Mouse (Mus musculus) MEL (cell line): Measurements from ENCODE around the gene Lats2. TPM values are rescaled to one million over a fixed set of nuclear protein-coding genes. Genes with fewer than 3 reads are reported as not detected.

Source experiments
- DNase-seq: peaks from one replicate; pipeline ENCODE4 v3.0.0; 2011; ENCODE audit warnings: low read depth, low spot score
- H3K27ac ChIP-seq: 2 replicates; pipeline ENCODE4 v1.5.1; 2012; ENCODE audit warnings: low read depth, mild to moderate bottlenecking, control low read depth, low read length, moderate library complexity; ENCODE audit not compliant: control insufficient read depth
- H3K27me3 ChIP-seq, 2 experiments: fragments of 150-350 bp in 1 of 2; sonication (generic) in 1 of 2; 2 replicates each; pipeline ENCODE4 v1.6.1; 2012; ENCODE audit warnings: low read length in 2 of 2, mild to moderate bottlenecking in 2 of 2, improper control_type of control experiment in 1 of 2, moderate library complexity in 1 of 2; ENCODE audit not compliant: insufficient read depth in 2 of 2, control insufficient read depth in 1 of 2
- H3K36me3 ChIP-seq, 2 experiments: 2 replicates each; pipeline ENCODE4 v1.6.1; 2012 to 2014; ENCODE audit warnings: low read length in 2 of 2, improper control_type of control experiment in 1 of 2, inconsistent platforms in 1 of 2, mild to moderate bottlenecking in 1 of 2; ENCODE audit not compliant: insufficient read depth in 2 of 2, control insufficient read depth in 1 of 2
- H3K4me1 ChIP-seq, 2 experiments: fragments of 150-350 bp in 1 of 2; sonication (generic) in 1 of 2; 2 replicates each; pipeline ENCODE4 v1.6.1; 2012; ENCODE audit warnings: low read length in 2 of 2, improper control_type of control experiment in 1 of 2, mild to moderate bottlenecking in 1 of 2; ENCODE audit not compliant: insufficient read depth in 2 of 2, control insufficient read depth in 1 of 2
- H3K4me3 ChIP-seq, 2 experiments: fragments of 150-350 bp in 1 of 2; sonication (generic) in 1 of 2; 2 replicates each; pipeline ENCODE4 v1.5.1; 2012; ENCODE audit warnings: low read depth in 2 of 2, low read length in 2 of 2, mild to moderate bottlenecking in 2 of 2, moderate library complexity in 2 of 2, control low read depth in 1 of 2, improper control_type of control experiment in 1 of 2; ENCODE audit not compliant: control insufficient read depth in 1 of 2, insufficient read depth in 1 of 2
- H3K79me2 ChIP-seq: 2 replicates; pipeline ENCODE4 v1.6.1; 2012; ENCODE audit warnings: mild to moderate bottlenecking, low read length, moderate library complexity; ENCODE audit not compliant: control insufficient read depth, poor library complexity, insufficient read depth
- H3K9ac ChIP-seq: 2 replicates; pipeline ENCODE4 v1.6.1; 2012; ENCODE audit warnings: low read depth, mild to moderate bottlenecking, control low read depth, low read length, moderate library complexity; ENCODE audit not compliant: control insufficient read depth, poor library complexity, severe bottlenecking
- H3K9me3 ChIP-seq: fragments of 150-350 bp; sonication (generic); replicated peaks from 2 replicates; pipeline ENCODE4 v1.6.1; 2012; ENCODE audit warnings: mild to moderate bottlenecking, low read length, improper control_type of control experiment, moderate library complexity; ENCODE audit not compliant: insufficient read depth
- BHLHE40 ChIP-seq: IDR thresholded peaks from 2 replicates; pipeline ENCODE4 v1.6.1; 2012; ENCODE audit warnings: low read depth, mild to moderate bottlenecking, inconsistent platforms, low read length, improper control_type of control experiment, borderline replicate concordance
- CHD2 ChIP-seq: IDR thresholded peaks from 2 replicates; pipeline ENCODE4 v1.6.1; 2011; ENCODE audit warnings: low read length, improper control_type of control experiment
- ELF1 ChIP-seq: IDR thresholded peaks from 2 replicates; pipeline ENCODE4 v1.6.1; 2014; ENCODE audit warnings: low read depth, mild to moderate bottlenecking, inconsistent platforms, low read length, improper control_type of control experiment, moderate library complexity
- EP300 ChIP-seq, 2 experiments: IDR thresholded peaks; 2 replicates each; pipeline ENCODE4 v1.6.1; 2011; ENCODE audit warnings: improper control_type of control experiment in 2 of 2, low read length in 2 of 2, low read depth in 1 of 2, mild to moderate bottlenecking in 1 of 2
- ETS1 ChIP-seq: IDR thresholded peaks from 2 replicates; pipeline ENCODE4 v1.6.1; 2012; ENCODE audit warnings: low read depth, mild to moderate bottlenecking, inconsistent platforms, low read length, improper control_type of control experiment, moderate library complexity
- MAFK ChIP-seq: IDR thresholded peaks from 2 replicates; pipeline ENCODE4 v1.6.1; 2011; ENCODE audit warnings: low read depth, mild to moderate bottlenecking, low read length, improper control_type of control experiment, borderline replicate concordance
- MAX ChIP-seq: IDR thresholded peaks from 2 replicates; pipeline ENCODE4 v1.6.1; 2011; ENCODE audit warnings: low read length, improper control_type of control experiment
- MAZ ChIP-seq: IDR thresholded peaks from 2 replicates; pipeline ENCODE4 v1.6.1; 2012; ENCODE audit warnings: low read depth, mild to moderate bottlenecking, inconsistent platforms, low read length, improper control_type of control experiment
- MEF2A ChIP-seq: IDR thresholded peaks from 2 replicates; pipeline ENCODE4 v1.6.1; 2014; ENCODE audit warnings: low read depth, mild to moderate bottlenecking, inconsistent platforms, low read length, improper control_type of control experiment; ENCODE audit not compliant: poor library complexity, insufficient replicate concordance, severe bottlenecking; ENCODE audit errors: extremely low read depth
- MXI1 ChIP-seq: IDR thresholded peaks from 2 replicates; pipeline ENCODE4 v1.6.1; 2011; ENCODE audit warnings: mild to moderate bottlenecking, low read depth, low read length, improper control_type of control experiment
- MYC ChIP-seq: IDR thresholded peaks from 2 replicates; pipeline ENCODE4 v1.6.1; 2011; ENCODE audit warnings: low read depth, mild to moderate bottlenecking, low read length, improper control_type of control experiment, moderate library complexity
- NRF1 ChIP-seq: IDR thresholded peaks from 2 replicates; pipeline ENCODE4 v1.6.1; 2014; ENCODE audit warnings: low read depth, mild to moderate bottlenecking, inconsistent platforms, low read length, improper control_type of control experiment, moderate library complexity; ENCODE audit not compliant: poor library complexity, insufficient read depth, severe bottlenecking
- RCOR1 ChIP-seq: IDR thresholded peaks from 2 replicates; pipeline ENCODE4 v1.6.1; 2012; ENCODE audit warnings: low read depth, mild to moderate bottlenecking, inconsistent platforms, low read length, improper control_type of control experiment
- SMC3 ChIP-seq: IDR thresholded peaks from 2 replicates; pipeline ENCODE4 v1.6.1; 2011; ENCODE audit warnings: low read depth, low read length, improper control_type of control experiment
- TBP ChIP-seq: IDR thresholded peaks from 2 replicates; pipeline ENCODE4 v1.8.0; 2011; ENCODE audit warnings: low read depth, low read length, improper control_type of control experiment
- USF1 ChIP-seq: IDR thresholded peaks from 2 replicates; pipeline ENCODE4 v1.6.1; 2014; ENCODE audit warnings: low read depth, mild to moderate bottlenecking, inconsistent platforms, low read length, improper control_type of control experiment, moderate library complexity
- ZC3H11A ChIP-seq: IDR thresholded peaks from 2 replicates; pipeline ENCODE4 v1.6.1; 2012; ENCODE audit warnings: low read depth, mild to moderate bottlenecking, inconsistent platforms, low read length, improper control_type of control experiment
- ZNF384 ChIP-seq: IDR thresholded peaks from 2 replicates; pipeline ENCODE4 v1.6.1; 2012; ENCODE audit warnings: low read depth, mild to moderate bottlenecking, inconsistent platforms, low read length, improper control_type of control experiment
- polyA plus RNA-seq, 2 experiments: library from polyadenylated mRNA; stranded (reverse) in 1 of 2; unstranded in 1 of 2; fragments of >175 nt in 1 of 2; fragments of >200 nt in 1 of 2; gene quantifications; 2 replicates each; pipeline versions ENCODE4 v1.2.1 to v1.2.4; 2012; ENCODE audit warnings: low replicate concordance in 2 of 2, low read depth in 1 of 2; ENCODE audit not compliant: insufficient read length in 2 of 2, insufficient read depth in 1 of 2, missing spikeins in 1 of 2
- total RNA-seq: library from RNA; depleted of rRNA; stranded (reverse); fragments of 300-350 nt; gene quantifications from 2 replicates; pipeline ENCODE4 v1.2.3, GENCODE M21; 2012

The Lats2 gene
- total and polyA plus RNA-seq, 3 experiments: 1.1 to 2.6 TPM; not detected in 1

- no peaks in the 10 kb centered on the region for H3K4me1 ChIP-seq
- no peak overlapping the region for H3K4me3 ChIP-seq
- TF ChIP-seq USF1 (no peak), EP300 (IDR thresholded peaks at IDR 0.05; ENCODE audit: low read depth in 1 of 2, low read length in 2 of 2) (no peak), MXI1 (no peak), ETS1 (no peak), MAFK (peak; percentile 66; the same call in 1 of the 2 replicates), SMC3 (no peak), BHLHE40 (no peak)
- no peak for DNase-seq
- H3K9me3 ChIP-seq: no peaks in the 10 kb centered on the region
- H3K9ac ChIP-seq: no peak overlapping the region
- peaks cover 3 to 4% of the 10 kb centered on the region in 2 experiments for H3K27me3 ChIP-seq
- no peak overlapping the region for H3K27ac ChIP-seq
- no peaks in the 10 kb centered on the region for H3K79me2 ChIP-seq
- H3K36me3 ChIP-seq: no peaks in the 10 kb centered on the region
These were observed 31.1 kb upstream of the Lats2 start for GRCm38 (mm10) chr14:57789311-57789710.

- Histone ChIP-seq H3K27ac (no peak overlapping the region), H3K9ac (no peak overlapping the region), H3K9me3 (no peaks in the 10 kb centered on the region), H3K36me3 (no peaks in the 10 kb centered on the region), H3K4me3 (no peak overlapping the region), H3K79me2 (no peaks in the 10 kb centered on the region), H3K4me1 (no peaks in the 10 kb centered on the region), H3K27me3 (peaks cover 2 to 4% of the 10 kb centered on the region in 2 experiments)
- TF ChIP-seq MAZ (no peak), ELF1 (no peak), ZNF384 (no peak), TBP (no peak), EP300 (IDR thresholded peaks at IDR 0.05; ENCODE audit: low read depth in 1 of 2, low read length in 2 of 2) (no peak), RCOR1 (no peak), MEF2A (no peak), CHD2 (no peak), NRF1 (no peak), MYC (no peak), ZC3H11A (no peak), MAX (no peak)
- DNase-seq: no peak
These were observed 29.2 kb upstream of the Lats2 start for GRCm38 (mm10) chr14:57787406-57787805.
